Mouse (Mus musculus) liver, postnatal 0 days (tissue): ENCODE data around the gene Avl9. TPM values are rescaled to one million over a fixed set of nuclear protein-coding genes. Genes with fewer than 3 reads are reported as not detected.

Experiments used
- ATAC-seq: fragments of 200-750 bp; cut with Nextera tagmentation; 2 replicates; pipeline ENCODE4 v1.8.0; 2017; ENCODE audit warnings: mild to moderate bottlenecking, moderate library complexity
- DNase-seq: peaks from one replicate; pipeline ENCODE4 v3.0.0-alpha.2; 2016
- H3K27ac ChIP-seq: fragments of 300-500 bp; sonication (generic); 2 replicates; pipeline ENCODE4 v1.5.1; 2014; ENCODE audit warnings: antibody characterized with exemption, moderate library complexity, mild to moderate bottlenecking, low read depth
- H3K27me3 ChIP-seq: fragments of 300-500 bp; sonication (generic); 2 replicates; pipeline ENCODE4 v1.6.1; 2014; ENCODE audit warnings: low read length, control low read depth, mixed read lengths; ENCODE audit not compliant: insufficient read depth
- H3K36me3 ChIP-seq: fragments of 300-500 bp; sonication (generic); replicated peaks from 2 replicates; pipeline ENCODE4 v1.6.1; 2014; ENCODE audit warnings: mild to moderate bottlenecking, control low read depth, low read length, moderate library complexity, mixed read lengths; ENCODE audit not compliant: insufficient read depth
- H3K4me1 ChIP-seq: fragments of 300-500 bp; sonication (generic); 2 replicates; pipeline ENCODE4 v1.6.1; 2014; ENCODE audit warnings: antibody characterized with exemption, mild to moderate bottlenecking, control low read depth; ENCODE audit not compliant: insufficient read depth
- H3K4me2 ChIP-seq: fragments of 300-500 bp; sonication (generic); 2 replicates; pipeline ENCODE4 v1.6.1; 2014; ENCODE audit warnings: low read depth, mild to moderate bottlenecking, low read length, moderate library complexity, mixed read lengths
- H3K4me3 ChIP-seq: fragments of 300-500 bp; sonication (generic); 2 replicates; pipeline ENCODE4 v1.5.1; 2014; ENCODE audit warnings: low read depth, low read length
- H3K9ac ChIP-seq: fragments of 300-500 bp; sonication (generic); replicated peaks from 2 replicates; pipeline ENCODE4 v1.6.1; 2014; ENCODE audit warnings: mild to moderate bottlenecking, moderate library complexity
- H3K9me3 ChIP-seq: fragments of 300-500 bp; sonication (generic); 2 replicates; pipeline ENCODE4 v1.6.1; 2016; ENCODE audit warnings: mild to moderate bottlenecking, control low read depth, low read length, mixed read lengths
- CTCF ChIP-seq: sonication (generic); IDR thresholded peaks from 2 replicates; pipeline ENCODE4 v1.5.1; 2016; ENCODE audit warnings: antibody characterized with exemption, low read depth
- EP300 ChIP-seq: IDR thresholded peaks from 2 replicates; pipeline ENCODE4 v1.6.1; 2016; ENCODE audit warnings: antibody characterized with exemption, low read depth, mild to moderate bottlenecking
- WGBS: fragments of 180-500 bp; shearing (Covaris S2); extraction: QIAGEN DNeasy Blood & Tissue Kit; methylation state at CpG from one replicate; pipeline ENCODE4 v1.1.7; 2014; ENCODE audit not compliant: insufficient replicate concordance; 5-methylcytosine and 5-hydroxymethylcytosine counted together
- polyA plus RNA-seq: library from polyadenylated mRNA; unstranded; fragments of >200 nt; fragmentation: Nextera tagmentation; extraction: Ambion mirVana; gene quantifications from 2 replicates; pipeline ENCODE4 v1.2.1, GENCODE M21; 2015

Avl9 gene
- polyA plus RNA-seq, 1 experiment from 2014 or later, result 3.3 TPM

DNA sequence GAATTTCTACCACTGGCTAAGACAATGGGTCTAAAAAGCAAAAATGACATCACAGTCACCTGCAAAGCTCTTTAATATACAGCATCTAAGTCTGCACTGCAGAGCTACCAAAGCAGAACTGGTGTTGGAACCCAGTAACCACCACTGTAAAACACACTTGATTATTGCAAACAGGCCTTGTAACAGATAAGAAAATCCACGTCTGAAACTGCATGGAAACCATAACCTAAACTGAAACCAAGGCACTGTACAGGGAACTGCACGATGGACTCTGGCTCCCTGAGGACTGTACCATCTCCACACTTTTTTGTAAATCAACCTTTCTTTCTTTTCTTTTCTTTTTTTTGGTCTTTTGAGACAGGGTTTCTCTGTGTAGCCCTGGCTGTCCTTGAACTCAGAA, 73.0 kb downstream of the Avl9 start:
- Histone ChIP-seq H3K27ac (no peak overlapping the region), H3K4me2 (no peak overlapping the region), H3K4me3 (no peak overlapping the region), H3K9me3 (no peaks in the 10 kb centered on the region), H3K9ac (no peak overlapping the region), H3K36me3 (peaks cover 33% of the 10 kb centered on the region), H3K27me3 (no peaks in the 10 kb centered on the region), H3K4me1 (peaks cover 38% of the 10 kb centered on the region)
- no peak for ATAC-seq
- no peak for DNase-seq
- 50% methylated on average over 2 of the region's 2 CpGs for WGBS
- no peak for TF ChIP-seq EP300
- no peak for TF ChIP-seq CTCF

DNA sequence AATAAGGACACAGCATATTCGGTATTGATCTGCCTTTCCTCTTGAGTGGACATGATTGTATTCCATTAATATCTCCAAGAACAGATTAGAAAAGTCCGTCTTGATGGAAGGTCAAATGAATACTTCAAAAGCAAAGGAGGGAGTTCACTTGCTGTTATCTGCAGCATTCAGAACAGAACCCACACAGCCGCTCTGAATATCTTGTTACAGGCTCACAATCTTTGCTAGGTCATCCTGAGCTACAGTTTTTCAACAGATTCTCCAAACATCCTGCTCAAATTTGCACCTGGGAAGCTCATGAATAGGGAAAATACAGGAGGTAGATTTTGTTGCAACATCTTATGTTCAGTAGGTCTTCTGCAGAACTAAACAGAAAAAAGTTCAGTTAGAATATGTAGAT, 74.6 kb downstream of the Avl9 start:
- H3K4me1 ChIP-seq, result peaks cover 34% of the 10 kb centered on the region
- ATAC-seq, result no peak
- 51% methylated on average over 3 of the region's 3 CpGs for WGBS

DNA sequence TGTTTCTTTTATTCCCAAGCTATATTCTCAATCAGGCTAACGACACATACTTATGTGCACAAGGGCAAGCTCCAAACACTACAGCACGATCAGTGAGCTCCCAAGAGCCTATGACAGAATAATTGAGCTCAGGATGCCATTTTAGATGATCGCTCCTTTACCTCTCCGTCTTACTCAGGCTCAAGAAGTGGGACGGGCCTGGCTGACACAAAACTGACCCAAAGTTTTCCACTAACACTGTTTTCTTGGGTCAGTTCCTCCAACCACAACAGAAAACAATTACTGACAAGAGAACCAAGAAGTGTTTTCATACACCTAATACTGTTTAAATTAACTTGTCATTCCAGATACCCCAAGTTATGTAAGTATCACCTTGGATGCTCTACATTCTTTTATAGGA, 80.1 kb downstream of the Avl9 start:
- Histone ChIP-seq H3K4me1 (peaks cover 34% of the 10 kb centered on the region), H3K36me3 (no peaks in the 10 kb centered on the region), H3K9me3 (no peaks in the 10 kb centered on the region), H3K27me3 (no peaks in the 10 kb centered on the region), H3K4me3 (peak overlapping the region; percentile 79), H3K27ac (0 out of 2 replicates have a peak overlapping the region, but pooled peaks have one; percentile 13), H3K4me2 (peak overlapping the region; percentile 80), H3K9ac (peak overlapping the region; percentile 88; the same call in 1 of the 2 replicates)
- no peak for ATAC-seq
- WGBS, result 87% methylated on average over 5 of the region's 5 CpGs
- TF ChIP-seq CTCF, result no peak
- no peak for TF ChIP-seq EP300
- DNase-seq, result no peak

More for the DNA sequence above, 74.6 kb downstream of the Avl9 start:
- Histone ChIP-seq H3K27me3 (no peaks in the 10 kb centered on the region), H3K27ac (no peak overlapping the region), H3K4me3 (no peak overlapping the region), H3K4me2 (peak overlapping the region; percentile 4; the same call in 1 of the 2 replicates), H3K9me3 (no peaks in the 10 kb centered on the region), H3K9ac (no peak overlapping the region), H3K36me3 (peaks cover 24% of the 10 kb centered on the region)
- TF ChIP-seq EP300, result peak; percentile 40; the same call in 1 of the 2 replicates
- no peak for TF ChIP-seq CTCF
- DNase-seq, result no peak

DNA sequence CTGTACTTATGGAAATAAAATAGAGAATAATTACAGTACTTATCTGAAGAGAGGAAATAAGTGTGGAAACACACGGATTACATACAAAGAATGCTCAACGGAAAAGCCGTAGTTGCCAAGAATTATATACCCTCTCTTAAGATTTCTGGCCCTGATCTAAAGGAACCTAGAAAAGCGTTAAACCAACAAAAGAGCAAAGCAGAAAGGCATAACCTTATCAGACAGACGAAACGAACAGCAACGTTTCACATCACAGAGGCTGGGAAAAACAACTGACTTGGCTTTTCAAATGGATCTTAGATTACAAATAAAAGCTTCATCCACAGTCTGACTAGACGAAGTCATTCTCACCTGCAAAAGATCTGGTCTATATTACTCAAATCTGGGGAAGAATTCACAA, 81.5 kb downstream of the Avl9 start:
- Histone ChIP-seq H3K4me3 (peak overlapping the region; percentile 79), H3K9me3 (no peaks in the 10 kb centered on the region), H3K27me3 (no peaks in the 10 kb centered on the region), H3K36me3 (no peaks in the 10 kb centered on the region), H3K4me1 (peaks cover 28% of the 10 kb centered on the region), H3K27ac (peak overlapping the region; percentile 100), H3K9ac (peak overlapping the region; percentile 88), H3K4me2 (peak overlapping the region; percentile 80)
- DNase-seq (no peak), ATAC-seq (no peak)
- TF ChIP-seq CTCF (no peak), EP300 (no peak)
- 3% methylated on average over 8 of the region's 8 CpGs for WGBS

DNA sequence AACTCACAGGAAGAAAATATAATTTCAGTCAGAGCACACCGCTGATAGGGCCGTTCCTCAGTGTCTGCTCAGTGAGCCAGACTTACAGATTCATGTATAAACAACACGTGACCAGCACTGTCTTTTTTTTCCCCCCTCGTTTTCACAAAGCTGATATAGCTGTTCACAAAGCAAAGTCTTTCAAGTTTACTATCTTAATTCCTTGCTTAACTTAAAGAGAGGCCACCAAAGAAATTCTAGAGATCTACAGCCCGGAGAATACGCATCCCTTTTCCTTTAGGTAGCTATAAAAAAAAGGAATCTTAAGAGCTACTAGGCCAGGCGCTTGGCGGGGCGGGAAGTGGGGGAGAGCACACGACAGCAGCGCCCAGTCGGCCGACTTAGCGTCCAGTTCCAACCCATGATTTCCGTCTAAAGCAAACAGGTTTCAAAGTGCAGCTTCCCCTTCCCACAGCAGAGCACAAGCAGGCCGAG, 82.0 kb downstream of the Avl9 start:
- TF ChIP-seq CTCF, result no peak
- no peak for TF ChIP-seq EP300
- Histone ChIP-seq H3K4me3 (peak overlapping the region; percentile 79), H3K27me3 (no peaks in the 10 kb centered on the region), H3K9ac (peak overlapping the region; percentile 88), H3K27ac (peak overlapping the region; percentile 100), H3K36me3 (no peaks in the 10 kb centered on the region), H3K4me1 (peaks cover 23% of the 10 kb centered on the region), H3K9me3 (no peaks in the 10 kb centered on the region), H3K4me2 (peak overlapping the region; percentile 80)
- under 1% methylated on average over 16 of the region's 16 CpGs for WGBS
- DNase-seq (peak; percentile 58), ATAC-seq (peak; percentile 40)

DNA sequence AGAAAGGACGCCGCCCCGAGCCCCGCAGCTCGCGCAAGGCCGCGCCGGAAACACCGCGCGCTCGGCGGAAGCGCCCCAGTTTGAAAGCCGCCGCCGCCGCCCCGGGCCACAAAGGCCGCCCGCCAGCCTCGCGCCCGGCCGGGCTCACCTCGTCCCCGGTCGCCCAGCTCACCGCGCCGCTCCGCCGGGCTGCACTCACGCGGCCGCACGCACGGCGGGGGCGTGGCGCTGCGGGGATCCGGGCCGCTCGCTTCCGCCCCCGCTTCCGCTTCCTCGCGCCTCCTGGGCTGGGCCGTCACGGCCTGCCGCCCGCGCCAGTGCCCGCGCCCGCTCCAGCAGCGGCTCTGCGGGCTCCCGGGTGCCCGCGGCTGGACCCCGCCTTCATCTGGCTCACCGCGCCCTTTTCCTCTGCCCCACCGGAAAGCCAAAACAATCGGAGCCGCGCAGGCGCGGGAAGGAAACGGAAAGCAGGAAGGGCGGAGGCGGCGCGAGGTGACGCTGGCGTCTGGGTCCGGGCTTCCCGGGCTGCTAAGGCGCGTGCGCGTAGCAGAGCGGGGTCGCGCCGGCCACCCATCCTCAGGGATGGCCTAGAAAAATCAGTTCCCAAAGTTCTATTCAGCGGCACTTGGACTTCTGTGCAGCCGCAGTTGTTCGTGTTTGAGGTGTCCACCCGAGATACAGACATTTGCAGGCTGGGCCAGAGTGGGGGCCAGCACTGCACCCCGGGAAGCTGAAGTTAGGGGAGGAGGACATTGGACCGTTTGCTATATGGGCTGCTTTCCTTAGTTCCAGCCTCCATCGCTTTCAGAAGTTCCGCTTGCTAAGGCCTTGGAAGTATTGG, 82.8 kb downstream of the Avl9 start, which contains the start of gene Kbtbd2:
Gene Kbtbd2 (minus strand): TSS at position 503 of the 841 bp plus-strand sequence.
- peak; percentile 94 for DNase-seq
- peak within 1 kb of the TSS; percentile 100 for H3K27ac ChIP-seq
- H3K4me1 ChIP-seq, result peaks cover 23% of the 10 kb centered on the region
- H3K9ac ChIP-seq, result peak within 1 kb of the TSS; percentile 88
- H3K9me3 ChIP-seq, result no peaks in the 10 kb centered on the region
- no peaks in the 10 kb centered on the region for H3K27me3 ChIP-seq
- peak; percentile 92 for ATAC-seq
- H3K4me3 ChIP-seq, result peak within 1 kb of the TSS; percentile 79
- under 1% methylated on average over 81 of the region's 98 CpGs for whole genome bisulfite sequencing
- no peak for TF ChIP-seq CTCF
- TF ChIP-seq EP300, result peak; percentile 36; the same call in 1 of the 2 replicates
- H3K4me2 ChIP-seq, result peak within 1 kb of the TSS; percentile 80
- no peaks in the 10 kb centered on the region for H3K36me3 ChIP-seq
